Mouse (Mus musculus): ENCODE data around the gene Ranbp17.

The Ranbp17 gene

DNA sequence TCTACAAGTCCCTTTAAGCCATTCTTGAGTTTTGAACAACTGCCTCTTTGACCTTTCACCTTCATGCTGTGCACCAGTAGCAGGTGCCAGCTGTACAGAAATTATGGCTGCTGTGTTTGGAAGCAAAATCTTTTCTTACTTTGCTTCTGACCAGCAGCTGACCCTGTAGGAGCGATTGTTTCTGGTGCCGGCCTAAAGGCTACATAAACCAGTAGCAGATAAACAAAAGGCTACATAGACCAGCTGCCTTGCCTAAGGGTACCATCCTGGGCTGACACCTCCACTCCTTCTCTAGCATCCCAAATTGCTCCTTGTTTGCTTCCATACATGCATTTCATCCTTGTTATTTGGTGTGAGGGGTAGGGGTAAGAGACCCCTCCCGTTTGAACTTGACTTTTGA lies 279.4 kb downstream of the Ranbp17 start:
- DNase-seq (ENCODE audit: extremely low spot score) = no peak

DNA sequence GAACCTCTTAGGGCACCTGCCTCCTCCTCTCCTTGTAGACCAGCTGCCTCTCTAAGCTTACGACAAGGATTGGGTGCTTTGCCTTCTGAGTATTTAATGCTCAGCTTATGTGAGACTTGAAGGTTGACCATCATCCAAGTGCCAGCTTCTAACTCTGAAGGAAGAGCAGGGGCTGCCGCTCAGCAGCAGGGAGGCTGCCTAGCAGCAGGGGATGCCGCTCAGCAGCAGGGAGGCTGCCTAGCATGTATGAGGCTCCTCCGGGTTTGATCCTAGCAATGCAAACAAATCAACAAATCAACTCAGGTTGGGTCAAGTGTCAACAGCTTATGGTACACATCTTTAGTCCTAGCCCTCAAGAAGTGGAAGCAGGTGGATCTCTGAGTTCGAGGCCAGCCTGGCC lies 281.5 kb downstream of the Ranbp17 start:
- DNase-seq (ENCODE audit: extremely low spot score) = no peak

DNA sequence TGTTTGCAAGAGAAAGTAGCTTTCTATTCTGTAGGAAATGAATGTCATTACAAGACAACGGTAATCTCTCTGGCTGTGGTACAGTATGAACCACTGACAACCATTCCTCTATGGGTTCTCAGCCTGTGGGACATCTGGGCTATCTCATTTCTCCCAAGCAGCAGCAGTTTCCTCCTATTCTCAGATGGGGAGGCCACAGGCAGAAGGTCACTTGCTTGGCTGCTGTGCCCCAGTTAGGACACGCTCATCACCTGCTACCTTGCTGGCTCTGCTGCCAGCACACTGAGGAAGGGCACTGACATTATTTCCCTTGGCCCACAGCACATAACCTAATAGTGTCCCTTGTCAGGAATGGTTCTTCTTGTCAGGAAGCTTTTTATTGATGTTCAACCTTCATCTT lies 285.4 kb downstream of the Ranbp17 start:
- DNase-seq (ENCODE audit: extremely low spot score) = no peak

DNA sequence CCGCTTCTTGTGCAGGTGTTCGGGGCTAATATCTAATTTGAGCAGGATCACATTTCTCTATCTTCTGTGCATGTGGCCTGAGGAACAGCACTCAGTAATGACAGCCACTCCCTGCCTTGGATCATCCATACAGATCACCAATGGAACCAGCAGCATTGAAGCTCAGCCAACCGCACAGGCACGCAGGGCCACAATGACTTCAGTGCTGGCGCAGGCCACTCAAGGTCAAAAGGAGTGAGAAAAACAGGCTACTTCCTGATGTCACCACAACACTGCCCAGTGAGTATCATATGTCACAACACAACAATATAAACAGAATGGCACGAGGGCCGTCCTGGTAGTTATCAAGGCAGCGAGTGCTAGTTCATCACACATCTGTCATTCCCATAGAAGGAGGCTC lies 287.0 kb downstream of the Ranbp17 start:
- DNase-seq (ENCODE audit: extremely low spot score) = no peak

DNA sequence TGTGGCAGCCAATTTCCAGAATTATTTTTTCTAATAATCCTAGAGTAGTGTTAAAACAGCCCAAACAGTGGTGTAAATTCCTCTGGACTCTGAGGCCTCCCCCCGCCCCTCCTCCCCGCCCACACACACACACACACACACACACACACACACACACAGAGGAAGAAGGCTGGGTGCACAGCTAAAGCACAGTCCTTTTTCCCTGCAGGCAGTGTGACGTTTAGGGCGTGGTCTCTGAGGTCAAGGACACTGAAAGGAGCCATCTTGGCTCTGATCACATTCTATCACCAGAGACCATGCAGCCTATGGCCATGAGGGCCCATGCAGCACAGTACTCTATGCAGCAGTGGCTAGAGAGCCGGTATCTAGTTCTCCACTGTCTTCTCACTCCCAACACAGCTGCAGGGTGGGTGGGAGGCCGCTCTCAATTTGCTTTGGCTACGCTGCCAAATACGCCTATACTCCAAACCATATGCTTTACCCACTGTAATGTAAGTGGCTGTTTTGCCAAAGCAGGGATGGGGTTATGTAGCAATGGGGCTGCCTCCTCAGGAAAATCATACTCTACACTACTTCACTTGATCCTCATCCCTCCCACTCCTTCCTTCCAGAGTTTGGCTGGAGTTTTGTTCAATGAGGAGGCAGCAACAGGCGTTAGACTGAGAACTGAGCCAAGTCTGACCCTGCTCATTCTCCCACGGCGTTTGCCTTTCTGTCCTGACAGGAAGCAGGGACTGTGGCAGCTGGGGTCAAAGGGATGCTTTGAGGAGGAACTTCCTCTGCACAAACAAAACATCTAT lies 291.8 kb downstream of the Ranbp17 start:
- DNase-seq (ENCODE audit: extremely low spot score) = no peak

DNA sequence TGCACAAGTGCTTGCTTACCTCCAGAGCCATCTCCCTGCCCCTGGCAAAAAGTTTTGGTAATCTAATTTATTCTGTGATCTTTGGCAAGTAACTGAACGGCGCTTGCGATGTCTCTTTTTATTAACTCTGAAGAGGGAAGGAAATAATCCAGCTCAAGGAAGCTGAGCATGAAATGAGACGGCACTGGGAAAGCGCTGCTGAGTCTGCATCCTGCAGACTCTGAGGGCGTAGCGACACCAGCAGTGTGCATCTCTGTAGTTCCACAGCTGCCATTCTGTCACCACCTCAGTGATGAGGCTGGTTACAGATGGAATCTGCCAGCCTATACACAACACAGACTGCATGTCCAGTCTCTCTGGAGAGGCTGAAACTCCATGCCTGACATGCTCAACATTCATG lies 292.8 kb downstream of the Ranbp17 start:
- no peak for DNase-seq (ENCODE audit: extremely low spot score)

DNA sequence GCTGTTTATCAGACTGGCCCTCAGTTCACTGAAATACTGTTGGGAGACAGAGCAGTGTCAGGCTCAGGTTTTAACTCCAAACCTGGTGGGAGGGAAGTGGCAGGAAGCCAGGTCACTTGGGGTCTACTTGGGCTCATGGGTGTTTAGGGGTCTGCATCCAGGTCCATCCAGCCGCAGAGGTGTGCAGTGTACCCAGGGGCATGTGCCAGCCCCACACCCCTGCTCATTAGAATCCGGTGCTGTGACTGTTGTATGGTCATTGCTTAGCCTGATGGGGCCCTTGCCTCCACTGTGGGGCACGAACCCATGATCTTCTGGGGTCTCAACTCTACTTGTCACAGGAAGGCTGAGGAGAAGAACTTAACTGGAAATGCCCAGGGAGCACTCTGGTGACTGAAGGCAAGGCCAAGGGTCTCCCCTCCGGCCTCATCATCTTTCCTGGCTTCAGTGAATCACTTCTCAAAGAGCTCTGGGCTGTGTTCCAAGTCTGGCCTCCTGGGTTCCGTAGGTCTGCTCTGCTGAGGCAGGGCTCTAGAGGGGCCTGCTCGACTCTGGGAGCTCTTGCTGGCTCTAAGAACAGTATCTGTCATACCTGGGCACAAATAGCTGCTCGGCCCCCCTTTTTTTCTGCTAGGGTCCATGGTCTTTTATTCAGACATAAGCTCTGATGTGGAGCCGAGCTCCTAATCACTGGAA lies 296.0 kb downstream of the Ranbp17 start:
- no peak for DNase-seq (ENCODE audit: extremely low spot score)

DNA sequence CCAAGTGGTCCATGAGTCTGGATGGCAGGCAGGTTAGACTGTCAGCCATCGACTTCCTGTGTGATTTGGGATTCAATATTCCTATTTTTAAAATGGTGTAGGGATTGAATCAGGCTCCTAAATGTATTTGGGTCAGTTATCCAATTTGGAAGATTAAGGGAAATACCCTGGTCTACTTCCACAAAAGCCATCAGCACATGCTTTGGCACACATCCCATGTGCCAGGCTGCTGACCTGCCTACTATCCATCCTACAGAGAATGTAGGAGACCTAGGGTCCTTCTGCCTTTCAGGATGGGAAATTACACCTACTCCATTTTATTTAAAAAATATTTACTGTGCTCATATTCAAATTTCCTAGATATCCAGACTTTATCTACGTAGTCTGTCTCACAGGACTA lies 306.1 kb downstream of the Ranbp17 start:
- DNase-seq (ENCODE audit: extremely low spot score) = no peak

DNA sequence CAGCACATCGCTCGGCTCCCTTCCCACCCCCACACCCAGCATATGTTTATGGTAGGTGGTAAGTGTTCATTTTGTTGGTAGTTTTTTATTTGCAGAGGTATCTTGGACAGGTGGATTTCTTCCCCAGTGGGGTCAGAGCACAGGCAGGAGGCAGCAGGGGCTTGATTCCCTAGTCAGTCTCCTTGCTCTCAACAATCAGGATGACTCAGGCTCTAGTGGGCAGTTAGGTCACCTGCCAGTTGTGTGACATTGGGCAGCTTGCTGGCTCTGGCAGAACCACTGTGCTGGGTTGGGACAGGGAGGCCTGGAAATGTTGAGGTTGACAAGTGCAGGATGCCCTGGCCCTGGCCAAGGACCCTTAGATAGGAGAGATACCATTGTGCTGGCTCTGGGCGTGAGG lies 308.6 kb downstream of the Ranbp17 start:
- peak; percentile 42 for DNase-seq (ENCODE audit: extremely low spot score)

DNA sequence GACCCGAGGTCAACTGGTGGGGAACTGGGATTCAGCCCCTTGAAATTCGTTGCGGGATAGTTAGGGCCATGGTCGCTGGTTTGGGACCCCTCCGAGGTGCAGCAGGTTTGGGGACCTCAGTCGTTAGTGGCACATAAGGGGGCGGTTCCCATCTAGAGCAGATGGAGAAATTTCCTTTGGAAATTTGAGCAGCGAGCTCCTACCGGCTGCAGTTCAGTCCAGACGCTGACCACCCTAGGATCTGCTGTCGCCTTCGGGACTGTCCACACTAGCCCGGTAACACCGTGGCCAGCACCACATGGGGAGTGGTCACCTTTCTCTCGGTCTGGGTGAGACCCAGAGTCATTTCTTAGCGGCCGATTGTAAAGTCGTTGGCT lies 309.2 kb downstream of the Ranbp17 start:
- peak; percentile 41 for DNase-seq (ENCODE audit: extremely low spot score)

DNA sequence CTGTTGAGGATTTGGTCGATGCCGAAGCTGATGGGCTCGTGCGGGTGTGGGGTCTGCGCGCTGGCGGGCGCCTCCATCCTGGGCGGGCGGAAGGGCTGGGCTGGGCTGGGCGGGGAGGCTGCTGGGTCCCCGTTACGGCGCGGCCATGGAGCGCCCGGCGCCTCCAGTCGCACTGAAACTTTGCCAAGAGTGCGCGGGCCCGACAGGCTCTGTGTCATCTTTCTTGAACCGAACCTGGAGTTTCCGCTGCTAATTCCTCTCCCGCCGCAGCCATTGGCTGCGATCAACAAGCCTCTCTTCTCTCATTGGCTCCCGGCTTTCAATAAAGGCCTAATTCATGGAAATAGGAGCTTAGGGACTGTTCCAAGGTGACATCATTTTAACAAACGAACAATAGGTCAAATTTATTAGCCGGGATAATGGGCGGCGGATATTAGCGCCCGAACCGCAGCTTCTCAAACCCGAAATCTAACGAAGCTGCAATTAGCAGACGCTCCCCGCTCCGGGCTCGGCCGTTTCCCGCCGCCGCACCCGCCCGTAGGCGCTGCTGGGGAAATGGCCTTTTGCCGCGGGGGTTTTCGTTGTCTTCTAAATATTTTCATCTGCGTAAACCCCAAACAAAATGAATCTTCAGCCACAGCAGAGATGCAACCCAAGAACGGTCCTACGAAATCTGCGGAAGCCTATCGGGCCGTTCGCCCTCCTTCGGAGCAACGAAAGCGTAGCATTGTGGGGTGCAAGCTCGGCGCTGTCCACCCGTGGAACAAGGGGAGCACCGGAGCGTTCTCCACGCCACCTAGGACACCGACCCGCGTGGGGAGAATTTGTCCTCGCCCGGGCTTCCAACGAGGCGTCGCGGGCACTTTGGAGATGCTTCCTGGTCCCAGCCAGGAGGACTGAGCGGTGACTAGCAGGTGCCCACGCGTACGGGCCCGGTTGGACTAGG lies 309.9 kb downstream of the Ranbp17 start, which contains the start of gene Tlx3:
Tlx3 (minus strand) TSS at position 207 of the 946 bp plus-strand sequence.
- peak; percentile 72 for DNase-seq (ENCODE audit: extremely low spot score)

DNA sequence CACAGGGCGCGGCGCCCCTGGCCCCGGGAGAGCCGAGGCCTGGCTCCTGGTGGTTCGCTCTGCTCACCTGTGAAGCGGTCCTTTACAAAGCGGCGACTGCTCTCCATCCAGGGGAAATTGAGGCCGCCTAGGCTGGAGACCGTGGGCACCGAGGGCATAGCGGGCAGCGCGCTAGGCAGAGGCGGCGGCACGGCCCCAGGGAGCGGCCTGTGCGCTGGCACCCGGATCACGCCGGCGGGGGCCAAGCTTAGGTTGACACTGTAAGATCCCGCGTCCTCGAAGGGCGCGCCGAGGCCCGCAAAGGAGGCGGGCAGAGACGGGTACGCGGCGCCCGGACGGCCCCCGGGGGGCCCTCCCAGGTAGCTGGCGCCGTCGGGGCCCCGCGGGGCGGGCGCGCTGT lies 310.6 kb downstream of the Ranbp17 start:
- peak; percentile 43 for DNase-seq (ENCODE audit: extremely low spot score)

DNA sequence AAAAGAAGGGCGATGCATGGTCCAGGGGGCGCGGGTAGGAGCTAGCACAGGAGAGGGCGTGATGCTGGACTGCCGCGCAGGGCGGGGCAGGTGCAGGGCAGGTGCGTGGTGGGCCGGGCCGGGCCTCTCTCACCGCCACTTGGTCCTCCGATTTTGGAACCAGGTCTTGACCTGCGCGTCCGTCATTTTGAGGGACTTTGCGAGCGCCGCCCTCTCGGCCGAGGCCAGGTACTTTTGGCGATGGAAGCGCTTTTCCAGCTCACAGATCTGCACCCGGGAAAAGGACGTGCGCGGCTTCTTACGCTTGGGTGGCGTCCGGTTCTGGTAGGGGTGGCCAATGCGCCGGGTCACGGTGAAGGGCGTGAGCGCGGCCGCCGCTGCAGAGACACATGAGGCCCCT lies 311.2 kb downstream of the Ranbp17 start:
- peak; percentile 31 for DNase-seq (ENCODE audit: extremely low spot score)

DNA sequence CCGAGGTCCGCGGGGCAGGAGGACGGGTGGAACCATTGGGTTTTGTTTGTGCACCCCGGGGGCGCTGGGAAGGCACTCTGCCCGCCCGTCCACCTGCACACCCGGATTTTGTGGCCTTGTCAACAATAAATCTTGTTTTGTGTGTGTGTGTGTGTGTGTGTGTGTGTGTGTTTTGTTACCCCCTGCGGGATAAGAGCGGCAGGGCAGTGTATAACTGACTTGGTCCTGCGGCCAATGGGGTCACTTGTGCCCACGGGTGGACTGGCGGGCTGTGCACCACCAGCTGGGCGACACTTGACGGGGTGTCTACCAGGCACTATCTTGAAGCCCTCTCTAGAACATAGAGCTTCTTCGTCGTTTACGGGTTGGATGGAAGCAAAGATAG lies 311.9 kb downstream of the Ranbp17 start:
- DNase-seq (ENCODE audit: extremely low spot score) = no peak

DNA sequence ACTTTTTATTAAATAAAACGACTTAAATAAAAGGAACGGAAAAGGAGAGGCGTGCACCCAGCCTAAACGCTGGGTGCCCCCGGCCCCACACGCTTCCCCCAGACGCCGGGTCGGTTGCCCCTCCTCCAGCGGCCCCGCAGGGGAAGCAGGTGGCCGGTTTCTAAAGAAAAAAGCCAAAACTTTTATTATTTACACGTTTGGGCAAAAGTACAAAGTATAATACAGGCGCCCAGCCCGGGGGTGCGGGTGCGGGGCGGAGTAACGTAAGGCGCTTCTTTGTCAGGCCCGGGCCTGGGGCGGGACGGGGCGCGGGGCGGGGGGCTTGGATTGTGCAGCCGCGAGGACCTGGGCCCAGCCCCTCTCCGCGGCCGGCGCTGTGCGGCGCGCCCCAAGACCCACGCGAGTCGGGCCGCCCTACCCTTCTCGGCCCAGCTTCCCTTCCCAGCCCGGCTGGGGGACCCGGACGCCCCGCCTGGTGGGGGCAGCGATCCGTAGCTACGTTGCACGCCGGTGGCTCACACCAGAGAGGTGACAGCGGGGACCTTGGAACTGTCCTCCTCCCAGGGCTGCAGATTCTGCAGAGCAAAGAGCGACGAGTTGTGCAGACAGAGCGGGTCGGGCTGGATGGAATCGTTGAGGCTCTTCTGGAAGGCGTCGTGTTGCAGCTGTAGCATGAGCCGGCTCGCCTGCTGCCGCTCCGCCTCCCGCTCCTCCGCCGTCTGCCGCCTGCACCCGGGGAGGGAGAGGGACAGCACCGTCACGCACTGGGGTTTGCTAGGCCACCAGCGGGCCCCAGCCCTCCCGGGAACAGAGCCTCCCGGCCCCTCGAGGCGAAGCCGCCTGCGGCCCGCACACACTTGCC lies 312.6 kb downstream of the Ranbp17 start:
- peak; percentile 72 for DNase-seq (ENCODE audit: extremely low spot score)

DNA sequence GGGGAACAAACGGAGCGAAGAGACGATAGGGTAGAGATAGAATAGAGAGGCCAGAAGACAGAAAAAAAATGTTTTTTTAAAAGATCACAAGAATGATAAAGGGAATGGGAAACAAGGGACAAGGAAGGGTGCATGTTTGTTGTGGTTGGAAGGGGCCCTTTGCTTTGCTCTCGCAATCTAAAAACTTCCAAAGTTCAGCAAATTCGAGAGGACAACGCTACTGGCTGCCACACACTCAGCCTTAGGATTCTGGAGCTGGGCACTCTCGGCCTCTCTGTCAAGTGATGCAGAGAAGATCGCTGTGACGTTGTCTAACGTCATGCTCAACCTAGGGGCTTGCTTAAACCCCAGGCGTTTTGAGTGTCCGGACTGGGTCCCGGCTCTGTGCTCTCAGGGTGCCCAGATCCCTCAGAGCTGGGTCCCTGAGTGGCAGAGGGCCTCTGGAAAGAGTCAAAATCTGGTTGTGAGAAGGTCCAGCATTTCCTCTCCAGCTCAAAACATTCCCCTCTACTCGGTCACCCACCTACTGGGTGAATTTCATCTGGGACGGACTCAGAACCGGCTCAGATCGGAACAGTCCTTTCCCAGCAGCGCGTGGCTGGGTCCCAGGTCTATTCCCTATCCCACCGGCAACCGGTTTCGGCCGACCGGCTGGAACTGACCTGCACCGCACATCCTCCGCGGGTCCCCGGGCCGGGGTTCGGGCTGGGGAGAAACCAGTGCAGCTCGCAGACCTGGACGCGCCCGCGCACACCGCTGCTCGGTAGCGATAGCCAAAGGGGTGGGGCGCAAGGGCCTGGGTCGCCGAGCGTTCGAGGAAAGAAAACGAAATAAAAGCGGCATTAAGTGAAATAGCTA lies 313.4 kb downstream of the Ranbp17 start:
- DNase-seq (ENCODE audit: extremely low spot score) = peak; percentile 67

DNA sequence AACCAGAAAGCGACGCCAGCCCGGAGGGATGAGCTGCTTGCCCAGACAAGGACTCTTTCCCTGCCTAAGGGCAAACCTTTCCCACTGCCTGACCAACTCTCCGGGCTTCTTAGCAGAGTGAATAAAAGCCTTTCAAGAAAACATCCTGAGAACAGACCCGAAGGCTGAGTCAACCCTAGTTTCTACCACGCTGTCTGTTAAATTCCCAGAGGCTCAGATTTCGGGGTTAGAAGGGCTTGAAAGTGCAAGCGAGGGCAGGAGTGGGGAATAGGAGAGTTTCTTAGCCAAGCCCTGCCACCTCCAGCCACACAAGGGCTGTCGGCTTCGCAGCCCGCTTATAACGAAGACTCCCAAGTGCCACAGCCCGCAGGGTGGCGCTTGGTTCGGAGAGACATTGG lies 314.4 kb downstream of the Ranbp17 start:
- DNase-seq (ENCODE audit: extremely low spot score) = peak; percentile 53

DNA sequence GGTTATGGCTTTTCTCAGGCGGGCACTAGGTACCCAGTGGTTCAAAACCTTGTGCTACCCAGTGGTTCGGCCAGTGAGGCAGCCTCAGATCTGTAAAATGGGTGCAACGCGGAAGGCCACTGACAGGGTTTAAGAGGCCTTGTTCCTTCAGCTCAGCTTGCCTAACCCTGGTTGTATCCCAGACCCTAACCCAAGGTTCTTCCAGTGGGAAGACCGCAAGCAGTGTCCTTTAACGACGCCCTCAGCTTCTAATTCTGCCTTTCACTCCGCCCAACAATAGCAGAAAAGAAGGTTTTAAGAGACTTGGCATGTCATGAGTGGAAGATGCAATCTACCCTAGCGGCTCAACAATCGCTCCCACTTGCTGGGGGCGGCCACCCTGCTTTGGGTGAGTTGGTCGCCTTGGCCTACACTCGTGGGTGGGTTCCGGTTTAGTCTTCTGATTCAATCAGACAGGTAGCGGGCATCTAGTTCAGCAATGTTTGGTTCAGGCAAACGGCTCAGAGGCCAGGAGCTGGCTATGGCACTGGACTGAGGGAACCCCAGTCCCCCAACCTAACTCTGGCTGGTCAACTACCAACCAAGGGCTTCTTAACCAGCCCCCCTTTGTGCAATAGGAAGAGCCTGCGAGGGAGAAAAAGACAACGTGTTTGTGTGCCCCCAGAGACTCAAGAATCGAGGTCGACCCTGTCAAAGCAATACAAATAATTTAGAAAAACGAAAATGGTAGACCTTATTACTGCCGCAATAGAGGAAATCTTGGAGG lies 315.0 kb downstream of the Ranbp17 start:
- no peak for DNase-seq (ENCODE audit: extremely low spot score)

DNA sequence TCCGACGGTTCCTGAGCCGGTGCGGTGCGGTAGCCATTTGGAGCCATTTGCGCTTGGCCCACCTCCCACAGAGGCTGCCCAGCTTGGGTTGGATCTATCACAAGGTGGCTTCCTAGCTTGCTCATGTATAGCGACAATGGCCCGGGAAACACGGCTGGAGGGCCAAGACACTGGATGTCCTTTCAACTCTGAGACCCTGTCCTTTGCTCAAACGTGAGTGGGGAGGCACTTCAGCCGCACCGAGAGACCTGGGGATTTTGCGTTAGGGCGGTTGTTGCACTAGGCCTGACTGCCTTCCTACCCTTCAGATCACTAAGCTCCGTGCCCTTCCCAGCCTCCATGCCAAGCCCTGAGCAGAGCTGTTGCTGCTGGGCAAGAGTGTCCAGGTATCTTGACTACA lies 315.9 kb downstream of the Ranbp17 start:
- peak; percentile 17 for DNase-seq (ENCODE audit: extremely low spot score)

DNA sequence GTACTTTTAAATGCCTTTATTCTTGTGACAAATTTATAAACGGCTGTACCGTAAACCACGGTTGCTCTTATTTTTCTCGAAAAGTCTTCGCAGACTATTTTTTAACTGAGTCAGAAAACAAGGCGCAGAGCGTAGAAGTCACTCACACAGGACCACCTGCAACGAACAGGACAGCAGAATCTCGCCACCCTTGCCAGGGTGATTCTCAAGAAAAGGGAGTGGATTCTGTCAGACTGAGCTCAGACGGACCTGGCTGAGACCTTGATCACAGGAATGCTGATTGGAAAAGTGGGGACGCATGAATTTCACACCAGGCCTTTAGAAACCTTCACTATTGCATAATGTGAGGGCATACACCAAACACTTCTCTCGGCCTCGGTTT lies 316.4 kb downstream of the Ranbp17 start:
- DNase-seq (ENCODE audit: extremely low spot score) = no peak

Measured in embryo, embryonic 9.5 days (tissue).